Mouse (Mus musculus) testis, adult 10 weeks (tissue): ENCODE data around the gene Ccdc24. TPM values are rescaled to one million over a fixed set of nuclear protein-coding genes. Genes with fewer than 3 reads are reported as not detected.

Source experiments
- polyA plus RNA-seq: library from polyadenylated mRNA; stranded (reverse); fragments of 350-450 nt; fragmentation: Illumina TruSeq; extraction: RNeasy Lipid Tissue Mini Kit (QIAGEN cat#74804); gene quantifications from one replicate; pipeline ENCODE4 v1.2.3, GENCODE M21; 2014; ENCODE audit warnings: low read depth, low replicate concordance

The Ccdc24 gene
- polyA plus RNA-seq = 6.1 TPM

GRCm38 (mm10) chr4:117872471-117872886 lies at the start of gene Ccdc24:
TSS of gene Ccdc24 (minus strand) at chr4:117872557.

GRCm38 (mm10) chr4:117914591-117915442 lies 42.5 kb upstream of the Ccdc24 start, which contains the start of gene Ipo13:
TSS of gene Ipo13 (minus strand) at chr4:117914999.

GRCm38 (mm10) chr4:117891738-117892161 lies 19.4 kb upstream of the Ccdc24 start, which contains the start of gene Dph2:
TSS of gene Dph2 (minus strand) at chr4:117892032.

GRCm38 (mm10) chr4:117887133-117887532 lies 14.8 kb upstream of the Ccdc24 start, which contains the start of gene Atp6v0b:
TSS of gene Atp6v0b (minus strand) at chr4:117887333.

GRCm38 (mm10) chr4:117882701-117883691 lies 10.6 kb upstream of the Ccdc24 start, which contains the start of gene B4galt2:
TSS of gene B4galt2 (minus strand) at chr4:117883487.

GRCm38 (mm10) chr4:117834457-117834844 lies 37.9 kb downstream of the Ccdc24 start, which contains the start of gene Slc6a9:
TSS of gene Slc6a9 (plus strand) at chr4:117834506.

Other genes starting within 250 kb of the Ccdc24 start
- 3.0 TPM for gene Dmap1, start 190.3 kb downstream of the Ccdc24 start, polyA plus RNA-seq
- gene Gm12845, start 148.1 kb downstream of the Ccdc24 start, polyA plus RNA-seq = not detected
- gene Klf17, start 106.9 kb downstream of the Ccdc24 start, polyA plus RNA-seq = 14.5 TPM
- gene Slc6a9, start 38.1 kb downstream of the Ccdc24 start, polyA plus RNA-seq = 0.34 TPM
- 0.81 TPM for gene B4galt2, start 10.9 kb upstream of the Ccdc24 start, polyA plus RNA-seq
- gene Atp6v0b, start 14.8 kb upstream of the Ccdc24 start, polyA plus RNA-seq = 30.7 TPM
- gene Dph2, start 19.5 kb upstream of the Ccdc24 start, polyA plus RNA-seq = 1.7 TPM
- gene Ipo13, start 42.4 kb upstream of the Ccdc24 start, polyA plus RNA-seq = 18.1 TPM
- 1.4 TPM for gene Artn, start 57.2 kb upstream of the Ccdc24 start, polyA plus RNA-seq